Mouse (Mus musculus): Measurements from ENCODE around the gene Stx18.

Stx18 gene

GRCm38 (mm10) chr5:38136247-38136646 is 97.7 kb downstream of the Stx18 start:
- no peak for DNase-seq (ENCODE audit: low read depth, low spot score)

GRCm38 (mm10) chr5:38137163-38137562 is 98.6 kb downstream of the Stx18 start:
- no peak for DNase-seq (ENCODE audit: low read depth, low spot score)

- no peak for DNase-seq (ENCODE audit: low read depth, low spot score)
Observed at GRCm38 (mm10) chr5:38140893-38141292, 102.4 kb downstream of the Stx18 start.

- no peak for DNase-seq (ENCODE audit: low read depth, low spot score)
Observed at GRCm38 (mm10) chr5:38146524-38146923, 108.0 kb downstream of the Stx18 start.

- DNase-seq (ENCODE audit: low read depth, low spot score): no peak
Observed at GRCm38 (mm10) chr5:38151264-38151663, 112.7 kb downstream of the Stx18 start.

- no peak for DNase-seq (ENCODE audit: low read depth, low spot score)
Observed at GRCm38 (mm10) chr5:38152201-38153108, 113.9 kb downstream of the Stx18 start.

- no peak for DNase-seq (ENCODE audit: low read depth, low spot score)
Observed at GRCm38 (mm10) chr5:38153636-38154035, 115.1 kb downstream of the Stx18 start.

- DNase-seq (ENCODE audit: low read depth, low spot score): no peak
Observed at GRCm38 (mm10) chr5:38157481-38158020, 119.0 kb downstream of the Stx18 start.

GRCm38 (mm10) chr5:38158501-38158946 is 120.0 kb downstream of the Stx18 start:
- DNase-seq (ENCODE audit: low read depth, low spot score): no peak

- DNase-seq (ENCODE audit: low read depth, low spot score): no peak
Observed at GRCm38 (mm10) chr5:38158947-38159633, 120.5 kb downstream of the Stx18 start.

GRCm38 (mm10) chr5:38159634-38160413 is 121.3 kb downstream of the Stx18 start, which contains the start of gene Nsg1:
Gene Nsg1, minus strand, starts transcription at chr5:38159907.
- DNase-seq (ENCODE audit: low read depth, low spot score): no peak

- DNase-seq (ENCODE audit: low read depth, low spot score): no peak
Observed at GRCm38 (mm10) chr5:38168497-38168896, 130.0 kb downstream of the Stx18 start.

GRCm38 (mm10) chr5:38173766-38174165 is 135.2 kb downstream of the Stx18 start:
- DNase-seq (ENCODE audit: low read depth, low spot score): no peak

GRCm38 (mm10) chr5:38174256-38174912 is 135.8 kb downstream of the Stx18 start:
- no peak for DNase-seq (ENCODE audit: low read depth, low spot score)

- no peak for DNase-seq (ENCODE audit: low read depth, low spot score)
Observed at GRCm38 (mm10) chr5:38184688-38185285, 146.2 kb downstream of the Stx18 start.

GRCm38 (mm10) chr5:38187006-38187405 is 148.5 kb downstream of the Stx18 start:
- no peak for DNase-seq (ENCODE audit: low read depth, low spot score)
